Mouse (Mus musculus) left cerebral cortex, adult 2 months (tissue): ENCODE measurements around the gene Sugp2. TPM values are rescaled to one million over a fixed set of nuclear protein-coding genes. Genes with fewer than 3 reads are reported as not detected.
A peak's percentile ranks its signal among the peaks of the same experiment; 100 is the strongest.

ENCODE experiments used
- DNase-seq, 2 experiments: peaks; one replicate each; pipeline ENCODE4 v3.0.0; 2021 to 2022; ENCODE audit warnings: low spot score in 2 of 2, mixed read lengths in 1 of 2; ENCODE audit errors: extremely low spot score in 1 of 2
- H3K27ac ChIP-seq: fragments of 200-600 bp; 2 replicates; pipeline ENCODE4 v1.8.1; 2022
- H3K4me3 ChIP-seq: fragments of 200-600 bp; 2 replicates; pipeline ENCODE4 v1.8.1; 2022
- CTCF ChIP-seq: fragments of 200-600 bp; IDR thresholded peaks from 2 replicates; pipeline ENCODE4 v1.8.1; 2022; ENCODE audit warnings: antibody characterized with exemption, mild to moderate bottlenecking, moderate library complexity
- intact Hi-C: fragments of 180-260 bp; cut with DNase I; formaldehyde crosslinking; loops from one replicate; pipeline ENCODE4 v1.15.1; 2025
- total RNA-seq, 2 experiments: library from RNA; stranded (reverse); gene quantifications; 2 replicates each; pipeline ENCODE4 v1.2.3; 2021

Gene Sugp2
- total RNA-seq, 2 experiments from 2014 or later: 116 to 117 TPM

- no peak for DNase-seq
- intact Hi-C loops: no loop called here
- TF ChIP-seq CTCF: no peak
- H3K27ac ChIP-seq: no peak overlapping the region
- H3K4me3 ChIP-seq: no peak overlapping the region
Measured at GRCm38 (mm10) chr8:70323716-70324115, 89.7 kb downstream of the Sugp2 start.

GRCm38 (mm10) chr8:70327512-70327911 is 93.5 kb downstream of the Sugp2 start:
- no peak for TF ChIP-seq CTCF

GRCm38 (mm10) chr8:70329124-70329834 is 95.3 kb downstream of the Sugp2 start, which contains the start of gene Gdf1:
Gene Gdf1 (plus strand): TSS chr8:70329817.
- peak within 1 kb of the TSS; percentile 63 for H3K27ac ChIP-seq
- TF ChIP-seq CTCF: no peak
- no peak within 1 kb of the TSS for H3K4me3 ChIP-seq
- intact Hi-C loops: no loop called here
- DNase-seq: no peak

More at GRCm38 (mm10) chr8:70327512-70327911, 93.5 kb downstream of the Sugp2 start:
- DNase-seq: no peak
- intact Hi-C loops: no loop called here
- H3K27ac ChIP-seq: no peak overlapping the region
- H3K4me3 ChIP-seq: no peak overlapping the region

Other genes with a start within 250 kb of the Sugp2 start
- gene Gatad2a, start 237.8 kb upstream of the Sugp2 start, total RNA-seq: 10 to 100 TPM; 27.6 to 32.2 TPM
- 10 to 100 TPM; 74.4 to 75.2 TPM for gene Mau2, start 191.5 kb upstream of the Sugp2 start, total RNA-seq
- 10 to 100 TPM; 52.5 to 54.2 TPM for gene Sugp1, start 191.4 kb upstream of the Sugp2 start, total RNA-seq
- gene Tm6sf2, start 161.3 kb upstream of the Sugp2 start, total RNA-seq: 1 to 10 TPM; 3.4 to 6.2 TPM
- gene Hapln4, start 150.8 kb upstream of the Sugp2 start, total RNA-seq: 100 to 1,000 TPM; 101 to 106 TPM
- 100 to 1,000 TPM; 175 to 186 TPM for gene Ncan, start 113.4 kb upstream of the Sugp2 start, total RNA-seq
- gene Nr2c2ap, start 102.9 kb upstream of the Sugp2 start, total RNA-seq: 10 to 100 TPM; 20.7 to 22.0 TPM
- gene Rfxank, start 95.1 kb upstream of the Sugp2 start, total RNA-seq: 10 to 100 TPM; 13.1 to 14.2 TPM
- gene Borcs8, start 94.7 kb upstream of the Sugp2 start, total RNA-seq: 10 to 100 TPM; 46.6 to 47.9 TPM
- under 1 TPM in 1 of 2 experiments, not detected in 1; 0.36 TPM for gene Mef2b, start 94.5 kb upstream of the Sugp2 start, total RNA-seq
- gene Tmem161a, start 61.9 kb upstream of the Sugp2 start, total RNA-seq: 10 to 100 TPM; 46.1 to 52.1 TPM
- gene Slc25a42, start 21.9 kb upstream of the Sugp2 start, total RNA-seq: 10 to 100 TPM; 39.0 to 45.4 TPM
- gene Armc6, start 240 bp downstream of the Sugp2 start, total RNA-seq: 10 to 100 TPM; 40.8 to 43.1 TPM
- gene Homer3, start 48.6 kb downstream of the Sugp2 start, total RNA-seq: 1 to 10 TPM; 6.9 to 7.3 TPM
- gene Ddx49, start 68.3 kb downstream of the Sugp2 start, total RNA-seq: 10 to 100 TPM; 43.9 to 47.5 TPM
- 100 to 1,000 TPM; 137 to 145 TPM for gene Cope, start 68.3 kb downstream of the Sugp2 start, total RNA-seq
- 100 to 1,000 TPM in 1 of 2 experiments, 10 to 100 TPM in 1; 94.8 to 104 TPM for gene Cers1, start 81.5 kb downstream of the Sugp2 start, total RNA-seq
- gene Gdf1, start 95.6 kb downstream of the Sugp2 start, total RNA-seq: 10 to 100 TPM in 1 of 2 experiments, 1 to 10 TPM in 1; 8.2 to 17.1 TPM
- gene Upf1, start 119.1 kb downstream of the Sugp2 start, total RNA-seq: 10 to 100 TPM; 66.0 to 70.0 TPM
- under 1 TPM; 0.32 to 0.33 TPM for gene Comp, start 139.3 kb downstream of the Sugp2 start, total RNA-seq
- 100 to 1,000 TPM; 134 to 153 TPM for gene Crtc1, start 205.4 kb downstream of the Sugp2 start, total RNA-seq
- 10 to 100 TPM; 43.7 to 44.4 TPM for gene Klhl26, start 242.7 kb downstream of the Sugp2 start, total RNA-seq